Mouse (Mus musculus) midbrain, embryonic 14.5 days (tissue): ENCODE results near the gene Gse1. TPM values are rescaled to one million over a fixed set of nuclear protein-coding genes. Genes with fewer than 3 reads are reported as not detected.

Experiments
- ATAC-seq: fragments of 200-750 bp; cut with Nextera tagmentation; 2 replicates; pipeline ENCODE4 v1.8.0; 2017; ENCODE audit warnings: moderate number of reproducible peaks, moderate library complexity; ENCODE audit not compliant: low FRiP score, low TSS enrichment
- DNase-seq: peaks from one replicate; pipeline ENCODE4 v3.0.0-alpha.2; 2015
- H3K27ac ChIP-seq: fragments of 300-500 bp; sonication (generic); replicated peaks from 2 replicates; pipeline ENCODE4 v1.5.1; 2014; ENCODE audit warnings: mild to moderate bottlenecking, low read depth, low read length, moderate library complexity
- H3K27me3 ChIP-seq: fragments of 300-500 bp; sonication (generic); 2 replicates; pipeline ENCODE4 v1.6.1; 2014; ENCODE audit warnings: low read length, control low read depth, mixed read lengths; ENCODE audit not compliant: control insufficient read depth, insufficient read depth
- H3K36me3 ChIP-seq: fragments of 300-500 bp; sonication (generic); 2 replicates; pipeline ENCODE4 v1.6.1; 2014; ENCODE audit warnings: low read length, control low read depth; ENCODE audit not compliant: control insufficient read depth, insufficient read depth
- H3K4me1 ChIP-seq: fragments of 300-500 bp; sonication (generic); 2 replicates; pipeline ENCODE4 v1.6.1; 2014; ENCODE audit warnings: mild to moderate bottlenecking, antibody characterized with exemption, low read length, control low read depth; ENCODE audit not compliant: control insufficient read depth, insufficient read depth
- H3K4me2 ChIP-seq: fragments of 300-500 bp; sonication (generic); 2 replicates; pipeline ENCODE4 v1.6.1; 2014; ENCODE audit warnings: mild to moderate bottlenecking, low read length, moderate library complexity
- H3K4me3 ChIP-seq: fragments of 300-500 bp; sonication (generic); replicated peaks from 2 replicates; pipeline ENCODE4 v1.5.1; 2014; ENCODE audit warnings: low read depth, low read length
- H3K9ac ChIP-seq: fragments of 300-500 bp; sonication (generic); replicated peaks from 2 replicates; pipeline ENCODE4 v1.6.1; 2014; ENCODE audit warnings: mild to moderate bottlenecking, low read length, moderate library complexity
- H3K9me3 ChIP-seq: fragments of 300-500 bp; sonication (generic); 2 replicates; pipeline ENCODE4 v1.6.1; 2016; ENCODE audit warnings: low read length, control low read depth, mixed read lengths; ENCODE audit not compliant: control insufficient read depth
- WGBS: fragments of 180-500 bp; shearing (Covaris S2); extraction: QIAGEN DNeasy Blood & Tissue Kit; methylation state at CpG from one replicate; pipeline ENCODE4 v1.1.7; 2014; 5-methylcytosine and 5-hydroxymethylcytosine counted together
- polyA plus RNA-seq: library from polyadenylated mRNA; unstranded; fragments of >200 nt; fragmentation: Nextera tagmentation; extraction: Ambion mirVana; gene quantifications from 2 replicates; pipeline ENCODE4 v1.2.1, GENCODE M21; 2014

The Gse1 gene
- polyA plus RNA-seq, 1 experiment from 2014 or later, result 28.6 TPM

DNA sequence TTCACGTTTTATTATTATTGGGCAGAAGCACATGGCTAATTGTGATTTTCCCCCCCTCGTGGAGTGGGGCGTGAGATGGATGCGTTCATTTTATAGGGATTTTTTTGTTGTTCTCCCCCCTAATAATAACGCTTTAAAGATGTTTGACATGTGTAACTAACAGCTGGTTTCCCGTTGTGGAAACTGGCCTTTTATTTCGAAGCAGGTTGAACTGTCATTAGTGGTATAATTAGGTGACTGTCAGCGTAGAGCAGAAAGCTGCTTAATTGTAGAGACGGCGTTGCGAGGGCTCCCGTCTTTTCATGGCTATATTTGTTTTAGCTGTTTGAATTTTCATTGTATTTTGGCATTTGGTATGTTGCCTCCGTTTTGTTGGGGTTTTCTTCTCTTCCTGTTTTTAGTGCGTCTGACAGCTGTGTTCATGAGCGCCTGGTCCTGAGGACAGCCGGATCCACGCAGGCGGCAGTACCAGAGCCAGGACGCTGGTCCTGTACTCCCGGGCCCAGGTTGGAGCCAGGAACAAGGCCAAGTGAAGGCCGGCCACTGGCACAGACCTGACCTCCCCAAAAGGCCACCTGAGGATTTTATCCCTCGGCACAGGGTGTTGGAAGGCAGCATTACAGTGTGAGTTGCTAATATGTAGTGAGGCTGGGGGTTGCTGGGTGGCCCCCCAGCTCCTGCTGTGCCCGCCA, 277.5 kb downstream of the Gse1 start:
- Histone ChIP-seq H3K36me3 (no peaks in the 10 kb centered on the region), H3K27ac (peak overlapping the region; percentile 90), H3K4me2 (peak overlapping the region; percentile 57), H3K4me1 (peaks cover 88% of the 10 kb centered on the region), H3K9ac (peak overlapping the region; percentile 4), H3K27me3 (no peaks in the 10 kb centered on the region), H3K9me3 (no peaks in the 10 kb centered on the region), H3K4me3 (peak overlapping the region; percentile 9)
- no peak for DNase-seq
- 10% methylated on average over 23 of the region's 23 CpGs for WGBS
- no peak for ATAC-seq

DNA sequence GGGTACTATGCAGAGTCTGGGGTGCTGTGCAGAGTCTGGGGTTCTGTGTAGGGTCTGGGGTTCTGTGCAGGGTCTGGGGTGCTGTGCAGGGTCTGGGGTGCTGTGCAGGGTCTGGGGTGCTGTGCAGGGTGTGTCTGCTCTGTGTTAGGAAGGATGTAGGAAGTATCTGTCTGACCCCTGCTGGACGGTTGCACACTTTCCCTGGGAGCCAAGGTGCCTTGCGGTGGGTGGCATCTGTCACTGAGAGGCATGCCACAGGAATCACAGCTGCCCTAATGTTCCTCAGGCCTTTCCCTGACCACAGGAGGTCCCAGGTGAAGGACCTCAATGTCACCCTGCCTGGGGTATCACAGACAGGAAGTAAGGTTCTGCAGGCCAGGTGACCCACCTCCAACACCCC, 278.3 kb downstream of the Gse1 start:
- WGBS, result 43% methylated on average over 2 of the region's 2 CpGs
- ATAC-seq (no peak), DNase-seq (no peak)
- no peaks in the 10 kb centered on the region for H3K9me3 ChIP-seq
- 0 out of 2 replicates have a peak overlapping the region, but pooled peaks have one; percentile 2 for H3K9ac ChIP-seq
- no peaks in the 10 kb centered on the region for H3K36me3 ChIP-seq
- H3K27ac ChIP-seq, result no peak overlapping the region
- H3K4me3 ChIP-seq, result no peak overlapping the region
- 0 out of 2 replicates have a peak overlapping the region, but pooled peaks have one; percentile 57 for H3K4me2 ChIP-seq
- H3K27me3 ChIP-seq, result no peaks in the 10 kb centered on the region
- H3K4me1 ChIP-seq, result peaks cover 88% of the 10 kb centered on the region

DNA sequence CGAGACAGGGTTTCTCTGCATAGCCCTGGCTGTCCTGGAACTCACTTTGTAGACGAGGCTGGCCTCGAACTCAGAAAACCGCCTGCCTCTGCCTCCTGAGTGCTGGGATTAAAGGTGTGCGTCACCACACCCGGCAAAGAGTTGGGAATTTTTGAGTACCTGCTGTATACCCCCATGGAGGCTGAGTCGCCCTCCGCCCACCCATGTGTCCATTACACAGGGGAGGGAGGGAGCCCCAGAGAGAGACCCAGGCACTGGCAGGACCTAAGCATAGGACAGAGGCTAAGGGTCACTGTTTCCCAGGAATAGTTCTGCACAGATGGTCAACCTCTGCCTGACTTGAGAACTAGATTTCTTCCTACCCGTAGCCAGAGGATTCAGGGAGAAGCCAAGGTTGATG, 279.0 kb downstream of the Gse1 start:
- Histone ChIP-seq H3K4me3 (no peak overlapping the region), H3K27ac (no peak overlapping the region), H3K4me2 (no peak overlapping the region), H3K9me3 (no peaks in the 10 kb centered on the region), H3K9ac (no peak overlapping the region), H3K4me1 (peaks cover 94% of the 10 kb centered on the region), H3K36me3 (no peaks in the 10 kb centered on the region), H3K27me3 (no peaks in the 10 kb centered on the region)
- ATAC-seq, result no peak
- DNase-seq, result no peak
- WGBS, result 84% methylated on average over 9 of the region's 9 CpGs

DNA sequence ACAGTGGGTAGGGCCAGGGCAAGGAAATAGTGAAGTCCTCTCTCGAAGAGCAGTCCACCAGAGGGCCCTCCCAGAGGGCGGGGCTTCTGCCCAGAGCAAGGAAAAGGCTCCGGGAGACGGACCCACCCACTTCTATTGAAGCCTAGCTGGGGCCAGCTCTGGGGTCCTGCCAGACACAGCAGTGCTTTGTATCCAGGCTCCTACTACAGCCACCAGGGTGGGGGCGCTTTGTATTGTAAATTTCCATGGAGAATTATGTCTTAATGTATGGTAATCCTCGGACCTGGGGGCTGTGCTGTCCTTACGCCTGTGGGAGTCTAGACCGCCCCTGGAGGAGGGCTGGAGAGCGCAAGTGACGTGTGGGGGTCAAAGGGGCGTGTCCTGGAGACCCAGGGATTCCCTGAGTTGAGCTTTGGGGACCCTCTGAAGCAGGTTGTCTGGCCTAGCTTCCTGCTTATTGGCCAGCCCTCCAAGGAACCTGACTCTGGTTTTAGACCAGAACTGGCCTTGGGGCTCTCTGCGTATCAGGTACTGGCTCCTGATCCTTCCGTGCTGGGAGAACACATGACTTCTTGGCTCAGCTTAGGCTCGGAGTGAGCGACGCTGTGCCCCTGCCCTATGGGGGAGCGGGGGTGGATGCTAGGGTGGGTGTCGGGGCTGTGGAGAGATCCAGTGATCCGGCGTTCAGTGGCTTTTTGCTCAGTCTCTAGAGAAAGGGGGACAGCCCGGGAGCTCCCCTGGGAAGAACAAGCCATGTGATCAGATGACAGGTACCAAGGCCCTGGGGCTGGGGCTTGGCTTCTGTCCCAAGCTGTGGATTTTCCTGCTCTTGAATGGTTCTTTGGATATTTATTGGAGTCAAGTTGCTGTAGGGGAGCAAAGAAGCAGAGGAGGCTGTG, 281.1 kb downstream of the Gse1 start:
- Histone ChIP-seq H3K4me1 (peaks cover 96% of the 10 kb centered on the region), H3K36me3 (no peaks in the 10 kb centered on the region), H3K4me2 (peak overlapping the region; percentile 41), H3K27ac (peak overlapping the region; percentile 68), H3K9ac (peak overlapping the region; percentile 23; the same call in 1 of the 2 replicates), H3K27me3 (no peaks in the 10 kb centered on the region), H3K9me3 (no peaks in the 10 kb centered on the region), H3K4me3 (no peak overlapping the region)
- ATAC-seq, result peak; percentile 72; the same call in 1 of the 2 replicates
- DNase-seq, result peak; percentile 83
- 3% methylated on average over 21 of the region's 21 CpGs for WGBS

DNA sequence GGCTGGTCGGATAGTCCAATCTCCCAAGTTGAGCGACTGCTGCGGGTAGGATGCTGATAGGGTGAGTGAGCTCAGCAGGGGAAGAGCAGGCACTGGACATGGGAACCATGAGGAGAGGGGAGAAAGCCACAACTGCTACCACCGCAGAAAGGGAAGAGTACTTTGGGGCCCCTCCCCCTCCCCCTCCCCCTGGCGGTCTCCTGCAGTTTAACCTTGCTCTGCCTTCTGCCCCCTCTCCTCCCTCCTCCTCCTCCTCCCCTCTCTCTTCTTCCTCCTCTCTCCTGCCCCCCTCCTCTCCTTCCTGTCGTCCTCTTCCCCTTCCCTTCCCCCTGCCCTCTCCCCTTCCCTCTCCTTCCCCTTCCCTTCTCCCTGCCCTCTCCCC, 281.8 kb downstream of the Gse1 start:
- peak overlapping the region; percentile 61; the same call in 1 of the 2 replicates for H3K27ac ChIP-seq
- H3K36me3 ChIP-seq, result no peaks in the 10 kb centered on the region
- no peak overlapping the region for H3K4me3 ChIP-seq
- peaks cover 95% of the 10 kb centered on the region for H3K4me1 ChIP-seq
- peak overlapping the region; percentile 41 for H3K4me2 ChIP-seq
- 10% methylated on average over 4 of the region's 6 CpGs for WGBS
- ATAC-seq (no peak), DNase-seq (no peak)
- H3K27me3 ChIP-seq, result no peaks in the 10 kb centered on the region
- H3K9me3 ChIP-seq, result no peaks in the 10 kb centered on the region
- 0 out of 2 replicates have a peak overlapping the region, but pooled peaks have one; percentile 23 for H3K9ac ChIP-seq

DNA sequence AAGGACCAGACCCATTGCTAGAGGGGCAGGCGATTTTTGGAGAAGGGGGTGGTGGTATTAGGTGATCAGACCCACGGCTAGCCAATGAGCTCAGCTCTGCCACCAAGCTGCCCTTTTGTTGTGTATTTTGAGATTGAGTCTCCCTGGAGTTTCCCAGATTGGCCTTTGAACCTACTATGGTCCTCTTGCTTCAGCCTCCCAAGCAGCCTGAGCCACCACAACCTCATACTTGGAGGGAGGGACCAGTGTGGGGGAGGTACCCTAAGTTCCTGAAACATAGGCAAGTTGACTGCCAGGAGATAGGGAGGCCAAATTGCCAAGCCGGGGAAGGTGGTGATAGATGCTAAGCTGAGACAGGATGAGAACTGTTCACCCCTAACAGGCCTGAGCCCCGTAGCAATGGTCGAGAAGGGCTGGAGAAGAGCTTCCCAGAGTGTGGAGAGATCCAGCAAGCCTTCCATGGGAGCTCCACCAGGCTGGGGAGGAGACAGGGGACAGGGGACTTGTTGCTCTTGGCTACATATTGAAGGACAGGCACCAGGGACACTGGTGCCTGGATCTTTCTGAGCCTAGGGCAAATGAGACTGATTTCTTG, 282.7 kb downstream of the Gse1 start:
- peaks cover 90% of the 10 kb centered on the region for H3K4me1 ChIP-seq
- no peaks in the 10 kb centered on the region for H3K36me3 ChIP-seq
- H3K27ac ChIP-seq, result 0 out of 2 replicates have a peak overlapping the region, but pooled peaks have one; percentile 37
- H3K27me3 ChIP-seq, result no peaks in the 10 kb centered on the region
- no peak overlapping the region for H3K4me3 ChIP-seq
- no peak overlapping the region for H3K9ac ChIP-seq
- H3K4me2 ChIP-seq, result no peak overlapping the region; the same call in 1 of the 2 replicates
- WGBS, result 27% methylated on average over 5 of the region's 5 CpGs
- ATAC-seq, result no peak
- DNase-seq, result no peak
- no peaks in the 10 kb centered on the region for H3K9me3 ChIP-seq

DNA sequence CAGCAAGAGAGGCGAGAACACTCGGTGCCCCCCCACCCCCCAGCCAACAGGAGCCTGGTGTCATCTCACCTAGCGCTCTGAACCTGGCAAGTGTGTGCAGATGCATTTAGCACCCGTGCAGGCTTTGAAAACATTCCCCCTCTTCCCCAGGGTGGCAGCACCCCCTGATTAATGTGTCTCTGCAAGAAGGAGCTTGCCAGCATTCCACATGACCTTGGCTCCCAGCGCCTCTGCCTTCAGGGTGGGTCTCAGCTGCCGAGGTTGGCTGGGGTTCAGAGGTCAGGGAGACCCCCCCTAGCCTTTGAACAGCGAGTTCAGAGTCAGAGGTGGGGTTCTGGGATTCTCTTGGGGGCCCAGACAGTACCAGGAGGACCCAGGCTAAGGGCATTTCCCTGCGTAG, 283.5 kb downstream of the Gse1 start:
- peaks cover 90% of the 10 kb centered on the region for H3K4me1 ChIP-seq
- H3K27ac ChIP-seq, result peak overlapping the region; percentile 91
- ATAC-seq (no peak), DNase-seq (no peak)
- peak overlapping the region; percentile 17; the same call in 1 of the 2 replicates for H3K4me2 ChIP-seq
- H3K4me3 ChIP-seq, result no peak overlapping the region
- no peaks in the 10 kb centered on the region for H3K9me3 ChIP-seq
- H3K36me3 ChIP-seq, result no peaks in the 10 kb centered on the region
- H3K9ac ChIP-seq, result no peak overlapping the region
- H3K27me3 ChIP-seq, result no peaks in the 10 kb centered on the region
- WGBS, result 34% methylated on average over 8 of the region's 8 CpGs

DNA sequence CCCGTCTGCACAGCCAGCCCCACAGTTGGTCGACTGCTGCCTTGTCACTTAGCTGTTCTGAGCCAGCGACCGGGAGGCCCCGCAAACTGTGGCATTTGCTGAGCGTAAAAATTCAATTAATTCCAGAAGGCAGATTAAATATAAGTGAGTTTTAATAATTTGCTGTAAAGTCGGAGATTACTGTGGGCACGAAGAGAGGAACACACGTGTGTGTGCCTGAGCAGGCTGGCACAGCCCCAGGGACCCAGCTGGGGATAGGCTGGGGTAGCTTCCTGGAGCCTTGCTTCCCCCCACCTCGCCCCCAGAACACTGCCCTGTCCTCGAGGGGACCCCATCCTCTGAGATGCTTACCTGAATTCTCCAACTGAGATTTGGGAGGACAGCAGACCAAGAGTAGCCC, 284.1 kb downstream of the Gse1 start:
- DNase-seq, result no peak
- no peak overlapping the region for H3K4me3 ChIP-seq
- 13% methylated on average over 11 of the region's 11 CpGs for WGBS
- peaks cover 94% of the 10 kb centered on the region for H3K4me1 ChIP-seq
- no peaks in the 10 kb centered on the region for H3K27me3 ChIP-seq
- H3K9ac ChIP-seq, result no peak overlapping the region
- H3K4me2 ChIP-seq, result peak overlapping the region; percentile 17; the same call in 1 of the 2 replicates
- ATAC-seq, result no peak
- H3K36me3 ChIP-seq, result no peaks in the 10 kb centered on the region
- peak overlapping the region; percentile 91 for H3K27ac ChIP-seq
- H3K9me3 ChIP-seq, result no peaks in the 10 kb centered on the region
